Mouse (Mus musculus) common myeloid progenitor, adult 5-6 weeks (primary cell): ENCODE data around the gene Prkcq. TPM values are rescaled to one million over a fixed set of nuclear protein-coding genes. Genes with fewer than 3 reads are reported as not detected.

ENCODE experiments used
- ATAC-seq: replicated peaks from 2 replicates; pipeline ENCODE4 v1.8.0; 2016; ENCODE audit warnings: low read depth, mild to moderate bottlenecking, moderate TSS enrichment, inconsistent platforms; ENCODE audit not compliant: poor library complexity, severe bottlenecking
- total RNA-seq: library from RNA; stranded (forward); fragments of 200-1000, 187-1606 nt; gene quantifications from 2 replicates; pipeline ENCODE4 v1.2.3, GENCODE M21; 2017

The Prkcq gene
- total RNA-seq = 10.1 and 16.0 TPM in 2 replicates

DNA sequence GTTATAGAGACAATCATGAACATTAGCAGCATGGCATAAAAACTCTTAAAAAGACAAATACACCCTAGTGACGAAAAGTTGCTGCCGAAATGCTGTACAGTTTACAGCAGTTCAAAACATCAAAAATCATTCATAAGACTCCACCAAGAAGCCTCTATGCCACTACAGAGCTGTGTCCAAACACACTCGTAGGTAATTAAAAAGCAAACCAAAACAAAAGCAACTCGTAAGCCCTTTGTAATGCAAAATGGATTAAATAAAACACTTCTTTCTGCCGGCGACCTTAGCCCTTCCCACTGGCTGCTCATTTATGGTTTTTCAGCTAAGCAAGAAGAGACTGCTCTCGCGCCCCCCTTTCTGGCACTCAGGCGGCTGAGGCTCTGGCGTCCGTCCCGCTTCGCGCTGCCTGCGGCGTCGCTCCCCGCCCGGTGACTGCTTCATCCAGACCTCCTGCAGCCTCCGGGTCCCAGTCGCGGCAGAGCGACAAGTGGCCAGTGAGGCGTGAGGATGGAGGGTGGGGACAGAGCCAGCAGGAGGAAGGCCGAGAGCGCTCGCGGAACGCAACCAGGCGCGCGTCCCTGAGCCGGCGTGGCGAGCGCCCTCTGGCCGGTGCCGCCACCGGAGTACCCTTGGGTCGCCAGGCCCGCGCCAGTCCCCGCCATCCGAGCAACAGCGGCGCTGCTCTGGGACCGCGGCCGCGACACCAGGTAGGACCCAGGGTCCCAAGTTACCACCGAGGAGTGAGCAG lies at the start of gene Prkcq:
TSS of gene Prkcq (plus strand) at position 355 of the 748 bp plus-strand sequence.
- ATAC-seq = peak; percentile 81

DNA sequence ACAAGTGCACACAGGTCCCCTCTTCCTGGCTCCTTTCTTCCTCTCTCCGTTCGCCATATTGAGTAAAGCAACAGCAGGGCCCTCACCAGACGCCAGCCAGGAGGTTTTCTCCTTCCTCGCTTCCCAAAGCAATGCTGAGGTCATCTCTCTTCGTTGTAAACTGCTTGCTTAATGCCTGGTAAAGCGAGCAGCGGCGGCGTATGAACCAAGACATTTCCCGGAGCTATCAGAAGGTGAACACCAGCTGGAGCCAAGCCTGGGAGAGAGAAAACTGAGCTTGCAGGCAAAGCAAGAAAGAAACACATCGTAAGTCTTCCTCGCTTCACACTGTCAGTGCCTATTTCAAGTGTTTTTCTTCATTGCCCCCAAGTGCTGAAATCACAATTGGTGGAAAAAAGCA lies 41.0 kb upstream of the Prkcq start:
- ATAC-seq = no peak

DNA sequence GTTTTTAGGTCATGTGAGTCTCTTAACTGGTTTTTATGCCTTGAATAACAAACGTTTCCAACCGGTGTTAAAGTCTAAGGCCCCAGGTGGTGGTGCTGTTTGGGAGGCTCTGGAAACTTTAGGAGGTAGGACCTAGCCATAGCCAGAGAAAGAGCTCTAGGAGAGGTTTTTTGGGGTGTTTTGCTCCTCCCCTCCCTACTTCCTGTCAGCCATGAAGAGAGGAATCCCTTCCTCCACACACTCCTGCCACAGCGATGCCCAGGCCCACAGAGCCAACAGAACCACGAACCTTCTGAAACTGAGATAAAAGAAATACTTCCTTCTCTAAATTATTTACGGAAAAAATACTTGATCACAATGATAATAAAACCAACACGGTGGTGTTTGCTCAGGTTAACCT lies 36.2 kb upstream of the Prkcq start:
- no peak for ATAC-seq

DNA sequence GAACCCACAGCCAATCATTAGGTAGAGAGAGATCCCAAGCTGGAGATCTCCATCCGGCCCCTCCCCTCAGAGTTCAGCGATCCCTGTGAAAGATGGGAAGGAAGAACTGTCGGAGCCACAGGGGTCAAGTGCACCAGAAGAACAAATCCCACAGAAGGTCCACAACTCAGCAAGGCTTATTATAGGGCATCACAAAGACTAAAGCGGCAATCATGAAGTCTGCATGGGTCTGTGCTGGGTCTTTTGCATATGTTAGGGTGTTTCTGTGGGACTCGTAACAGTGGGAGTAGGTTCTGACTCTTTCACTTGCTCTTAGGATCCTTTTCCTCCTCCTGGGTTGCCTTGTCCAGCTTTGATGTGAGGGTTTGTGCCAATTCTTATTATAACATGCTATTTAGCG lies 33.8 kb upstream of the Prkcq start:
- no peak for ATAC-seq

DNA sequence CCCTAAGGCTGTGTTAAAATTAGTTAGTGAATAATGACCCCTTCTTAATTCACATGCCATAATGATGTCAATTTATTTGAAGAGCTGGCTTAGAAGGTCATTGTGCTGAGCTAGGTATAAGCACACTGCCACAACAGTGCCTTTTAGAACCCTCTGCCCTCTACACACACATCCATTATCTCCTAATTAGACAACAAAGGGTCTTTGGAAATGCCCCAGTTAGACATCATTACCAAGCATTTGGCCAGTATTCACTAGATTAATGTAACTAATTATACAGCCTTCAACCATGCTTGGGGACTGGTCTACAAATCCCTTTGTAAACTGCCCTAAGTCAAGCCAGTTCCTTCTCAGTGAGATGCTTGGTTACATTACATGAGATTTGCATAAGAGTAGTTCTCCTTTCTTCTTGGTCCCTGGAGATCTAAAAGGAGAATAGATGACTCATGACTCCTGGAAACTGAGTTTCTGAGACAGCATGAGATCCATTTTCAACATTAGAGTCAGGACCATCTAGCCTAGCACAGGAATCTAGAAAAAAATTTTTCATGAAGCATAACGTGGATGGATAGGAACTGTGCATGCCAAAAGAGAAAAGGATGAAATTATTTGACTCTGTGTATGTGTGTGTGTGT lies 32.3 kb upstream of the Prkcq start:
- no peak for ATAC-seq

DNA sequence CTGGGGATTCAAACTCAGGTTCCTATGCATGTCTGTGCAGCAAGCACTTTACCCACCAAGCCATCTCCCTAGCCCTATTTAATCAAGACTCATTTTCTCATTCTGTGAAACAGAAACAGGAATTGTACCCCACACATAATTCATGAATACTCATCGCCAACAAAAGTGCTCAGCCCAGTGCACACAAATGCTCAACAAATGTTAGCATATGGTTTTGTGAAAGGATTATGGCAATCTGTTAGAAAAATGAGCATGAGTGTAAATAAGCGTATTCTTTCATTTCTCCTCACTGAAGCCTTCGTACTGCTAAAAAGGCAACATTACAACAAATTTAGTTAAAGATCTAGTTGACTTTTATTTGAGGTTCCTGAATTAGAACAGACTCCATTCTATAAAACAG lies 31.5 kb upstream of the Prkcq start:
- ATAC-seq = no peak

DNA sequence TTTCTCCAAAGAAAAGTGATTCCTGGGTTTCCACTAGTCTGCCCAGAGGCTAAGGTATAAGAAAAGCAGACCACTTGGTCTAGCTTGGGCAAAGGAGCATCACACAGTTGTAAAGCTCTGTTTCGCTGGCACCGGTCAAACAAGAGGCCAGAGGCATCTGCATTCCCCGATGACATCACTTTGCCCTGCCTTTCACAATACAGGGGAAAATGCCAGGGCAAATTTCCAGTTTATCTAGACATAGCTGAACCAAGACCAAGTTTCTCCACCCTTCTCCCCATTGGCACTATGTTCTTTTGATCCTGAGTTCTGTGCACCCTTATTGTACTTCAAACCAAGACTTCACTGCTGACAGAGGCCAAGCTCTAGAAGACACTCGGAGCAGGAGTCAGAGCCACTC lies 22.8 kb upstream of the Prkcq start:
- ATAC-seq = no peak

DNA sequence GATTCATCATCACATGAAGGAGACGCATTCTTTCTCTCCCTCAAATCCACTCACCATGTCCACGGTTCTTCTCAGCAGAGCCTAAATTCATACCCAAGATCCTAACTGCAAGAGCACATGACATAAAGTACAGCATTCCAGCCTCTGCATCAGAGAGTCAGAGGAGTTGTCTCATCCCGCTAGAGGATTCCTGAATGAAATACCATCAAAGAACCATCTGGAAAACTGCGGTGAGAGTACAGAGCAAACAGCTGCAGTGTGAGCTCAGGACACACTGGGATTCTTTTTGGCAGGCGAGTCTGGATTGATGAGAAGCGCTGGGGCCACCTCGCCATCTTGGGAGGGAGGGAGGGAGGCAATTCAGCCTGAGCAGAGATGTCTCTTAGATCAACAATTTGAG lies 20.9 kb upstream of the Prkcq start:
- no peak for ATAC-seq

DNA sequence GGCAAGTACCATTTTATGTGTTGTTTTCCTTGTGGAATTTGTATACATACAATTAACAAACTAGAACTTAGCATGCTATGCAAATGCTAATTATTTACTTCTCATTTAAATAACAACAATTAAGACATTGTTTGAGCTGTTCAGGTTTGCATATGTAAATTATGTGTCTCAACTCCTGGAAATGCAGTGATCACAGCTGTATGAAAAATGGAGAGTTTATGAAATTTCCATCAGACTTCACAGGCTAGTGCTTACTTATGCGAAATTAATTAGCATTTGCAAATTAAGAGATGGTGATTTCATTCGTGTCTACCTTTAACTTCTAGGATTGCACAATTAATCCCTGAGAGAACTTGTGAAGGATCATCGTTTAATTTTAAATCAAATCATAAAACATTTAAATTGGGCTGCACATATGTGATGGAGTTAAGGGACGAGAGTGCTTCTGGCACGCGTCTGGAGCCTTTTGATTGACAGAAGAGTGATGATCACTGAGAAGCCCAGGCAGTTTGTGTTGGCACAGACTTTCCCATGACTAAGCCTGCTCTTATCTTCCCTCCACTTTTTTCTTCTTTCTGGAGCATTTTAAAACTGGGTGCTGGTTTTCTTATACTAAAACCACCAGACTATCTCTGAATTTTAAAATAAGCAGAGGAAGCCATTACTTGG lies 20.1 kb upstream of the Prkcq start:
- no peak for ATAC-seq

DNA sequence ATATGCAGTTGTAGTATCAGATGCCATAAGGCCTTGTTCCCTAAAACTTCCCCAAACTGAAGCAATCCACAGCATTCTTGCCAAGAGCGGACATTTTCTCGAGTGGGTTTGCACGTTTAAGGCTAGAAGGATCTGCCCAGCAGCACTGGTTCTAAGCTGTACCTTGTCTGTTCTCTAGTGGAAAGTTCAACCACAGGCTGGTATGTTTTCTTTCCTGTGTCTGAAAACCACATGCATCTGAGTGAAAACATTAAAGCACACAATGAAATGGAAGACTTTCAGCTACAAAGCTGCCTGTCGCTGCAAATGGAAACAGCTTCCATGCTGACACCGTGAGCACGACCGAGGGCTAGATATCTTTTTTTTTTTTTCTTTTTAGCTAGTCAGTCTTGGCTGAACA lies 12.3 kb upstream of the Prkcq start:
- 0 out of 2 replicates have a peak, but pooled peaks have one; percentile 32 for ATAC-seq

DNA sequence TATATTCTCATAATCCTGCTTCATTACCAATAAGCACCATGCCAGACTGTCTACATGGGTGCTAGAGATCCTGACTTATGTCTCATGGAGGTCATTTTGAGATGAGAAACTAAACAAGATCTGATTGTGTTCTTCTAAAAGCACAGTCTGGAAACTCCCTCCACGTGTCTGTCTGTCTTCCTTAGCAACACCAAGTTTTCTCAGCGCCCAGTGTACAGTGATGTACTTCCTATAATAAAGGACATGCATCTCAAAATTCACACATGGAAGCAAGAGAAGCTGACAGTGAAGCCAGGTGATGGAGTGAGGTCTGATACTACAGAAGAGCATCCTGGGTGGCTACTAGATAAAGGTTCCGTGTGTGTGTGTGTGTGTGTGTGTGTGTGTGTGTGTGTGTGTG lies 11.2 kb upstream of the Prkcq start:
- no peak for ATAC-seq

DNA sequence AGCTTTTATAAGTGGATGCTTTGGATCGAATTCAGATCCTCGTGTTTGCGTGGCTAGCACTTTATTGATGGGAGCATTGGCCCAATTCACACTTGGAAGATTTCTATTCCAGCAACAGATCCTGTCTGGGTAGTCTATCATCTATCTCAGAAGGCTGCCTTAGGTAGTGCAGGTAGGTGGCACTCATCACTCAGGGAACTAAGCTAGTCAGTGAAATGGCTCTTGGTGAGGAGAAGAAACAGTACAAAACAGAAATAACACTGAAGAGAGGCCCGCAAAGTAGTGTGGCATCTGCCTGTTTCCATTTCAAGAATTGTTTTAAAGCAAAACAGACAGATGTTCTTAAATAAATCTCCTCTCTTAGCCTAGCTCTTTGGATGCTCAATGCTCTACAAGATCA lies 10.6 kb upstream of the Prkcq start:
- no peak for ATAC-seq

DNA sequence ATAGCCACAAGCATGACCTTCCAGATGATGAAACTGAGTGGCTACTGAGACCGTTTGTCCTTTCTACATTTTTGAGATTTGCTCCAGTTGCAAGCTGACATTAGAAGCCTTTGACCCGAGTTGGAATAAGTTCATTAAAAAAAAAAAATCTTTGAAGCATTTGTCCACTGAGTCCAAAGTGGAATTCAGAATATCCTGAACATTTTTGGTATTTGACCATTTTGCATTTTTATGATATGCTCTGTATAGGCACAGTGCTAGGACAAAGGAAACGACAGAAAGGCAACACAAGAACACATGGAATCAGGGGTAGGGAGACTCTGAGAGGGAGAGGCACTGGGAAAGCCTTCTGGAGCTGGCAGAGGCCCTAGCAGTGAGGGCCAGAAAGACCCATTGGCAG lies 9.2 kb upstream of the Prkcq start:
- no peak for ATAC-seq

DNA sequence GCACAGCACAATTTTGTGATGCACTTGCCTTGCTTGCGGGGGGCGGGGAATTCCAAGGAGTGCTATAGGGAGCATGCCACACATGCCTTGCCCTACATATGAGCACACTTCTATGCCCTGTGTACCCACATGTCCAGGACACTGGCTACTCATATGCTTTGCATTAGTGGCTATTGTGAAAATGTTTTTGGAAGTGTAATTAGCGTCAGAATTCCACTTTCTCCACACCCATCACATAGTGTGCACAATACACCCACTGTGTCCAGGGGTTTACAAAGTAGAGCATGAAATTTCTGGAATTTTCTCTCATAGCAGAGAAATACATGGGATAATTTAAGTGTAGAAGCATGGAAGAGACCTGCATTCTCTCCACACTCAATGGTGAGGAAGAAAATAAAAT lies 7.7 kb upstream of the Prkcq start:
- no peak for ATAC-seq

DNA sequence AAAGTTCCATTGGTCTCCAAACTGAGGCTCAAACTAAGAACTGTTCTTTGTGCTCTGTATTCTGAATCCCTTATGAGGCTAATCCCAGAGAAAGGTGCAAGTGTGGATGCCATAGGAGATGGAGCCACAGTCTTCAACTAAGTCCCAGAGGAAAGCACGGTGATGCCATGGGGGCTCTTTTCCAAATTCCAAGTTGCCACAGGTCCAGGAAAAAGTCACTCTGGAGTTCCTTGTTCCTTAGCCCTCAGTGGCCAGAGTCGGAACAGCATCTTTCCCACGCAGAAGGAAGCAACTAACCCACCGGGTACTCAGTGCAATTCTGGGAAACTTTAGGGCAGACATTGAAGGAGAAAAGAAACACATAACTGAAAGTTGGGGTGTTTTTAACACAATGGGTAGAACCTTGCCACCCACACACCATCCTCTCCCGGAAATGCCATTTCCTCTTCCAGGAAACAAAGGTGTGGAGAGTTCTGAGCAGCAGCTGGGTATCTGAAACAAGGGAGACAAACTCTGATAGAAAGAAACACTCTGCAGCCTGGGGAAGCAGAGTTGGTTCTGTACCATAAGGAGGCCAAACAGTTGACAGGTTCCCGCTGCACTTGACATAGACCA lies 2.1 kb upstream of the Prkcq start:
- ATAC-seq = no peak

DNA sequence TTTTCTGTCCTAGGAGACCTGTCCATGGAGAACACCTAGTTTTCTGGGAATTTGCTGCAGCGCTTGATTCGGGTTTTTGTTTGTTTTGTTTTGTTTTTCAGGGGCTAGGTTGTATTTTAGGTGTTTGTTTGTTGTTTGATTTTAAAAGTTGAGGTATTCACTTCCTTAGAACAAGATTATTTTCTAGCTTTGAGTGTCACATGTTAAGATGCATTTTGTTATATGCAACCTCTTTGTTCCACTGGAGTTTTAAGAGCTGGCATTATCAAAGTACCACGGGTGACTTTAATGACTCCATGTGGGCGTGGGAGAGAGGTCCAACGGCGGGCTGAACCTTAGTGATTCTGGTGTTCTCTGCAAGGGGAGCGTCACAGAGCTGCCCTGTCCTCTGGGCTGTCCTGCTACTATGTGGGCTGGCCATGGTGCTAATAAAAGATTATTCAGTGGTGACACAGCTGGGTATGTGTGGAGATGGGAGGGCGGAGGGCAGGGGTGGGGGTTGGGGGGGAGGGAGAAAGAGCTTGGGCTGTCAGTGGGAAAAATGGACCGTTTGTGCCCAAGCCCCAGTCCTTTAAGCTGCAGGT lies 1.0 kb downstream of the Prkcq start:
- ATAC-seq = peak; percentile 64

DNA sequence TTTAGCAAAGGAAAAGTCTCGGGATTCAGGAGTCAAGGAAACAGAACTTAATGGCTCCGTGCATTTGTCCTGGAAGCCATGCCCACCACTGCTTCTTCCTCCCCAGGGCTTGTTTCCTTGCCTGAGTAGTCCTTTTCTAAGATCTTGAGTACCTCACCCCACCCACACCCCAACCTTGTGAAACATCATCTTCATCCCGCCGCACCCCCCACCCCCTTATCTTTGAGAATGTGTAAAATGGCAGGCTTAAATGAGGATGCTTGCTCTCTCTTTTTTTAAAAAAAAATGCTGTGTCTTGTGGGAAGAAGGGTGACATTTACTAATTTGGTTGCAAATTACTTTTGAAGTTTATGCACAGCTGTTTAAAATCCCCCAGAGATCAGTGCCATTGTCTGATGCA lies 1.6 kb downstream of the Prkcq start:
- ATAC-seq = no peak

DNA sequence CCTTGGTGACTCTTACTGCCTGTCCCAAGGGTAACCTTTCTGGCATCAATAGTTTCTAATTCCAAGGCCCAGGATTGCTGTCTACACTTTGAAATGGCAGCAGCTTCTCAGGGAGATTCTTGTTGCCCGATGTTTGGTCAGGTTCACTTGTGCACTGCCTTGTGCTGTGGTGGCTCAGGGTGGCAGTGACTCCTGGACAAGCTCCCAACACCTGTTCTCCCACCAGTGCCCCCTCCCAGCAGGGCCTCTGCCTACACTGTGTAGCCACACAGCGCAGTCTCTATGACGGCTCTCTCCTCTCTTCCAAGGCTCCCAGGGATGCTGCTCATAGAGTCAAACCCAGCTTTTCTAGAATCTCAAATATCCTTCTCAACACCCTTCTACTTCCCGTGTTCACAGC lies 2.2 kb downstream of the Prkcq start:
- ATAC-seq = no peak

DNA sequence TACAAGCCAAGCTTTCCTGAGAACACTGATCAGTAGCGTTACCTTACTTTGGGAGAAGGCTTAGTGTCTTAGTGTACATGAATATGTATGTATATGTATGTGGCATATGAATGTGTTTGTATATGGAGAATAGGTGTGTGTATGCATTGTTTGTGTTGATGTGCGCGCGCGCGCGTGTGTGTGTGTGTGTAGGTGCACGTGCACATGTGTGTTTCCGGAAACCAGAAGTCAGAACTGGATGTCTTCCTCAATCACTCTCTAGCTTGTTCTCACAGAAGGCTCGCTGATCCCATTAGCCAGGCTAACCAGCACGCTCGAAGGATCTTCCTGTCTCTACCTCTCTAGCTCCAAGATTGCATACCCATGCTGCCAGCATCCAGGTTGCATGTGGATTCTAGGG lies 6.0 kb downstream of the Prkcq start:
- ATAC-seq = no peak

DNA sequence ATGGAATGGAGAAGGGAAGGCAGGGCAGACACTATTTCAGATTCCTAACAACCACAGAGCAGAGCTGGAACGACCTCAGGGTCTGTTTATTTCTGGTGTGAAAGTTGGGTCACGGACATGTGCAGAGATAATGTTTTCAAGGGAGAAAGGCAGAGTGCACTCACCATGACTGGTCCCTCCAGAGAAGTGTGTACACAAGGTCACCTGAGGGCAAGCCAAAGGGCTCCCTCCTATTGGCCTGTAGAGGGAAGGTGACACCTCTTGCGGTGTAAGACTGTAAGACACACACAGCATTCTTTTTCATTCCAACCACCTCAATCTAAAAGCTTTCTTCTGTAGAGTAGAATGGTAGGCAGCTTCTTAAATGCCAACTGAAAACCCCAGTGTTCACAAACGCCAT lies 9.6 kb downstream of the Prkcq start:
- no peak for ATAC-seq

DNA sequence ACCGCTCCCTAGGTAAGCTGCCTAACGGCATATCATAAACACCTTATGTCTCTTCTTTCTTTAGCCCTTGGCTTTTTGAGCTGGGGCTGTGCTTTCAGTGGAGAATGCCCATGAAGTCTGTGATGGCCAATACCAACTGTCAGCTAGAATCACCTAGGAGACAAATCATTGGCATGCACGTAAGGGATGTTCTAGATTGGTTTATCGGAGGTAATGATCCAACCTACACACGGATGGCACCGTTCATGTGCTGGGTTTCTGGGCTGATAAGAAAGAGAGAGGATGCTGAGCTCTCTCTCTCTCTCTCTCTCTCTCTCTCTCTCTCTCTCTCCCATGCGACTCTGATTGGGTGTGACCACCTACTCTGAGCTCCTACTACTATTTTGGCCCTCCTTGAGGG lies 10.2 kb downstream of the Prkcq start:
- no peak for ATAC-seq
